Mouse (Mus musculus) lung, postnatal 14 days (tissue): ENCODE data around the gene Styk1.
"Not testable (repeated sequence)": the region's sequence is repeated elsewhere in the genome, so short reads cannot be mapped to it uniquely, and the experiment has no call there.

Experiments
- DNase-seq: peaks from one replicate; pipeline ENCODE4 v3.0.0; 2021

Gene Styk1

GRCm38 (mm10) chr6:131290430-131290829 is 63.0 kb downstream of the Styk1 start:
- peak; percentile 41 for DNase-seq

- DNase-seq, result not testable (repeated sequence)
Measured at GRCm38 (mm10) chr6:131278160-131278559, 75.2 kb downstream of the Styk1 start.

GRCm38 (mm10) chr6:131276659-131277058 is 76.7 kb downstream of the Styk1 start:
- no peak for DNase-seq

- DNase-seq, result no peak
Measured at GRCm38 (mm10) chr6:131272311-131272710, 81.1 kb downstream of the Styk1 start.

GRCm38 (mm10) chr6:131270312-131270711 is 83.1 kb downstream of the Styk1 start:
- no peak for DNase-seq

GRCm38 (mm10) chr6:131269599-131269998 is 83.8 kb downstream of the Styk1 start:
- DNase-seq, result no peak

GRCm38 (mm10) chr6:131264175-131264574 is 89.2 kb downstream of the Styk1 start:
- DNase-seq, result no peak

- DNase-seq, result no peak
Measured at GRCm38 (mm10) chr6:131262778-131263177, 90.6 kb downstream of the Styk1 start.

- no peak for DNase-seq
Measured at GRCm38 (mm10) chr6:131262009-131262408, 91.4 kb downstream of the Styk1 start.
